Mouse (Mus musculus) large intestine, adult 2 months (tissue): ENCODE data around the gene Tma7. TPM values are rescaled to one million over a fixed set of nuclear protein-coding genes. Genes with fewer than 3 reads are reported as not detected.

Experiments
- DNase-seq: peaks from one replicate; pipeline ENCODE4 v3.0.0-alpha.2; 2012; ENCODE audit warnings: low read depth, low spot score
- WGBS: fragments of 180-500 bp; shearing (Covaris S2); methylation state at CpG from one replicate; pipeline ENCODE4 v1.1.7; 2018; 5-methylcytosine and 5-hydroxymethylcytosine counted together
- polyA plus RNA-seq: library from polyadenylated mRNA; depleted of rRNA; stranded (reverse); fragments of >200 nt; gene quantifications from 2 replicates; pipeline ENCODE4 v1.2.3, GENCODE M21; 2012

Tma7 gene
- polyA plus RNA-seq, 1 experiment: 48.8 TPM

GRCm38 (mm10) chr9:109081749-109082123 is 651 bp downstream of the Tma7 start:
- under 1% methylated on average over 11 of the region's 11 CpGs for WGBS
- no peak for DNase-seq

DNA sequence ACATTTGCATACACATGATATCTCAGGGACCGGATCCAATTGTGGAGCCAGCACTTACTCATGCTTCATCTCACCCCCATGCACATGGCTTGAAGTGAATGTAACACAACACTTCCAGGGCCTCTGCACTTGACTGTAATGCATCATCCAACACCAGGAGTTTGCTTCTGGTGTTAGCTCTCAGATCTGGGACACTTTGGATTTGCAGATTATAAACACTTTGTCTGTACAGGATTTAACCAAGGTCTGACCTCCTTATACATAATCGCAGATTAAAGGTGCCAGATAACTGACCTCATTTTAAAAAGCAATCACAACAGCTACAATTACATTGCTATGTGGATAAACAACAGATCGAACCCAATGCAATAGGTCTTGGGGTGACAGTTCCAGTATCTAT is 1.9 kb downstream of the Tma7 start:
- WGBS: 86% methylated on average over 3 of the region's 3 CpGs
- no peak for DNase-seq

GRCm38 (mm10) chr9:109073661-109074573 is 8.5 kb downstream of the Tma7 start, which contains the start of gene Atrip:
Atrip (minus strand) TSS chr9:109074124.
- no peak for DNase-seq
- WGBS: under 1% methylated on average over 57 of the region's 57 CpGs

DNA sequence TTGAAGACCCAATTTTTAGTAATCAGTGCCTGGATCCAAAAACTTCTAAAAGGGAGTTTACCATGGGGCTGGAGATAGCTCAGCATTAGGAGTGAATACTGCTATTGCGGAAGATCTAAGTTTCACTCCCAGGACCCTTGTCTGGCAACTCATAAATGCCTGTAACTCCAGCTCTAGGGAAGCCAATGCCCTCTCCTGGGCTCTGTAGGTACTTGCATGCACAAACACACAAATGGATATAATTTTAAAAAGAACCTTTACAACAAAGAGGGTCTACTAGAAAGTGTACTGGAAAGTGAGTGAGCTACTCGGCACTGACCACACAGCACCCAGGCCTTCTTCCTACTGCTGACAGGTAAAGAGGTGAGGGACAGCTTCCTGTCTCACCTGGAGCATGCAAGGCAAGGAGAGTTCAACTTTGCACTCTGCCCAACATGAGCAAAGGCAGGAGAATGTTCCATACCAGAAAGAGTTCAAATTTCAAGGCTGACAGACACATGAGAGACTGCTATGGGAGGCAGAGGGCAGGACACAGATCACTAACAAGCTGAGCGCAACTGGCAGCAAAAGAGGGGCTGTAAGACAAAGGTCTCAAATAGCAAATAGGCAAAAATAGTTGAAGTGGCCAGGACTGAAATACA is 14.2 kb downstream of the Tma7 start:
- WGBS: 92% methylated on average over 3 of the region's 3 CpGs
- DNase-seq: no peak

DNA sequence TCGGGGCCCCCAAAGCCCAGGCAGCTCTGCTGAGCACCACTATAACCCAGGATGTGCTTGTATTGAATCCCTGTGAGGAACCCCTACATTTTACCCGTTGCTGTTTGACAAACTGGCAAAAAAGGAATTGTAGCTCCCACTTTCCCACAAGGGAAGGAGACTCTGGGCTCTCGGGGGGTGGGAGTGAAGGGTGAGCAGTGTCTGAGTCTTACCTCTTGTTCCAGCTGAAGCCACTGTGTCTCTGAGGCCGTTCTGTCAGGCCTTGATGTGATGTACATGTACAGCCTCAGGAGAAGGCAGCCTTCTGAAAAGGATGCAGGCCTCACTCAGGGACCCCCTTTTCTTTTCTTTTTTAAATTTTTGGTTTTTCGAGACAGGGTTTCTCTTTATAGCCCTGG is 21.5 kb downstream of the Tma7 start:
- DNase-seq: no peak
- 90% methylated on average over 5 of the region's 5 CpGs for WGBS

DNA sequence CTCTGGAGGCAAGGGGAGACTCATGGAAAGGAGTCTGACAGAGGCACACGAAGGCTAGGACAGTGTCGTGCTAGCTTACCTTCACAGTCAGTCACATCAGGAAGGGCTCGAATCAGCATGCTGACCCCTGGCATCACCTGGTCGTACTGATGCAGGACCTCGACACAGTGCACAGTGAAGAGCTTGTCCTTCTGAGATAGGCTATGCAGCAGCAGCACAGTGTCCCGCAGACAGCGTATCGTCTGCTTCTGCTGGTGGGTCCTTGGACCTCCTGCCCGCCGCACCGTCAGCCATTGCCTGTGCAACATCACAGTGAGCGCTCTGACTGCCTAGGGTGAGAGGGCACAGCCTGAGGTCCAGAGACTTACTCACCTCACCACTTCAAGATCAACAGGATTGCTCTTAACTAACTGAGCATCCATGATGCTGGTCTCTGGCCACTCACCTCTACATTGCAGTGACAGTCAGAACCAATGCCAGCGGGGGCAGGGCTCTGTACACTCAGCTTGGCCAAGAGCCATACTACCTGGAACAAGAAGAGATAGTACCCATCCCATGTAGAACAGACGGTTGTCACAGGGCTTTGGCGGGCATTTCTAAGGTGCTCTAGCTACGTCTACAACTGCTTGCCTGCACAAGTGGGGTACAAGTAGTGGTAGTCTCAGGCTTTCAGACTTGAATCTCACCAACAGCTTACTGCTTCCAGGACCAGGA is 22.0 kb downstream of the Tma7 start:
- DNase-seq: no peak
- WGBS: 90% methylated on average over 16 of the region's 16 CpGs

DNA sequence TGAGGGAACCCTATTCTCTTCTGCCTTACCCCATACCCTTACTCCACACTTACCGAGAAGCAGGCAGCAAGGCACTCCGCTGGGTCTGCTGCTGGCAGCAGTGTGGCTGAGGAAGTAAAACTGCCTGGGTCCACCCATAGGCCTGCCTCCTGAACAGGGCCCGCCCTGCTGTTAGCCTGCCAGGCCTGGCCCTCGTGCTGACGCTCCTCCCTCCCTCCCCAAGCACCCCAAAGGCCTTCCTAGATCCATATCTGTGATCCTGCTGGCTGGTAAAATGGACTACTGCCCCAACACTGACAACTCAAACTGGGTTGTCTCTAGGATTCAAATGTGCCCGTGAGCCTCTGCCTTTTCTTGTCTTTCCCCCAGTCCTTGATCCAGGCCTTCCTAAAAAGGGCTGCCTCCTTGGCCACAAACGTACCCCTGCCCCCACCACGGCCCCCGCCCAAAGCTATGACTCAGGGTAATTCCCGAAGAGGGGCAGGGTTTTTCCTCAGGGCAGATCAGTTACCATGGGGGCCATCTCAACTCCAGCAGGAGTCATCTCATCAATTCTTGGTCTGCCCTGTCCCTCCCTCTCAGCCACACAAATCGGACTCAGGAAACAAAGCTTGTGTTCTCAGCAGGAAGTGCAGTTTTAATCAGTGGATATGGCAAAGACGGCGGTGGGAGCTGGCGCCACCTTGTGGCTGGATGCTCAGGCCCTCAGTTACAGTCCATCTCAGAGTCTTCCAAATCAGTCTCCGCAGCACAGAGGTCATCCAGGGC is 23.1 kb downstream of the Tma7 start, which contains the start of gene Trex1:
TSS of gene Trex1 (minus strand) at position 599 of the 768 bp plus-strand sequence.
- under 1% methylated on average over 15 of the region's 15 CpGs for WGBS
- no peak for DNase-seq

GRCm38 (mm10) chr9:109058006-109058765 is 24.2 kb downstream of the Tma7 start:
- 79% methylated on average over 19 of the region's 19 CpGs for WGBS
- no peak for DNase-seq

DNA sequence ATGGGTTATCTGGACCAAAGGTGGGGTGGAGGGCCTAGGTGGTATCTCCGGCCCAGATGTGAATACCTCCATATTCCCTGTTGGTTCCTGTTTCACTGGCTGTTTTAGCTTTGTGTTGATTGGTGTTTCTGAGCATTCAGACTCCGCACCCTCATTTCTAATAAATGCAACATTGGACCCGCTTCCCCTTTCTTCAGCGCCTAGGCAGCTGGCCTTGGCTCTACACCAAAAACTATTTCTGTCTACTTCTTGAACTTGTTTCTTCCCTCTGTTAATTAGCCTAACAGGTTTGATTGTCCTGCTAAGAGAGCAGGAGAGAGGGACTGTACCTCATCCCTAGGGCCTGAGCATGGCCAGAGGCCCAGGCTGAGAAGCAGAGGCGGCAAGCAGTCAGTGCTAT is 24.8 kb downstream of the Tma7 start:
- DNase-seq: no peak
- 88% methylated on average over 5 of the region's 5 CpGs for WGBS

DNA sequence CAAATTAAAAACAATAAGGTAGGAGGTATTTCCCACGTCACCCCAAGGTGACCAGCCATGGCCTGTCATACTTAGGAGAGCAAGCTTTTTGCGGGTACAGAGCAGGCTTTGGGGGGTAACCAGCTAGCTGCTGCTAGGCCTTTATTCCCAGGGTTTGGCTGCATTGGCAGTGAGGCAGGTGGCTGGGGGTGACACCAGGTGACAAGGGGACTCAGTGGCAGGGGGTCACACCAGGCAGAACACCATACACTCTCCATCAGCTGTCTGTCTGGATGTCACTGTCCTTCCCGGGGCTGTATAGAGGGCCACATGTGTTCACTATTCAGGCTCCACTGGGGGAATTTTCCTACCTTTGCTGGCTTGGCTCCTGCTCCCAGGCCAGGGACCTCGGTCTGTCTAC is 25.5 kb downstream of the Tma7 start:
- 83% methylated on average over 4 of the region's 4 CpGs for WGBS
- DNase-seq: no peak

DNA sequence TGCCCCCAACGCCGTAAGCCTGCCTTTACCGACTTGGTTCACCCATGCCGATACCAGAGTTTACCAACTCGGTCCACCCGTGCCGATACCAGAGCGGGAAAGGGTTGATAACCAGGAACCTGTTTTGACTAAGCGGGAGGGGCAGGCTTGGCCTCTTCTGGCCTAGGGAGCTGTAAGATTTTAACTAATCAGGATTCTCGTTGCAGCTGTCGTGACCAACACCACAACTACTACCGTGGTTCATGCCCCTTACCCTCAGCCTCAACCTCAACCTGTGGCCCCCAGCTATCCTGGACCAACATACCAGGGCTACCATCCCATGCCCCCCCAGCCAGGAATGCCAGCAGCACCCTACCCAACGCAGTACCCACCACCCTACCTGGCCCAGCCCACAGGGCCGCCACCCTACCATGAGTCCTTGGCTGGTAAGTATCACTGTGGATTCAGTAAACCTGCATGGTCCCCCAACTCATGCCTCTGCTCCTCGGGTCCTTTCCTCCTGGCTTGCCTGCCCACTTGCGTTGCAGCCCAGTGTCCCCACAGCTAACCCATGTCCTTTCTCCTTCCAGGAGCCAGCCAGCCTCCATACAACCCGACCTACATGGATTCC is 26.2 kb downstream of the Tma7 start:
- DNase-seq: no peak
- WGBS: 90% methylated on average over 17 of the region's 17 CpGs

- DNase-seq: no peak
- WGBS: 89% methylated on average over 12 of the region's 12 CpGs
Measured at GRCm38 (mm10) chr9:109055271-109056030, 26.9 kb downstream of the Tma7 start.

DNA sequence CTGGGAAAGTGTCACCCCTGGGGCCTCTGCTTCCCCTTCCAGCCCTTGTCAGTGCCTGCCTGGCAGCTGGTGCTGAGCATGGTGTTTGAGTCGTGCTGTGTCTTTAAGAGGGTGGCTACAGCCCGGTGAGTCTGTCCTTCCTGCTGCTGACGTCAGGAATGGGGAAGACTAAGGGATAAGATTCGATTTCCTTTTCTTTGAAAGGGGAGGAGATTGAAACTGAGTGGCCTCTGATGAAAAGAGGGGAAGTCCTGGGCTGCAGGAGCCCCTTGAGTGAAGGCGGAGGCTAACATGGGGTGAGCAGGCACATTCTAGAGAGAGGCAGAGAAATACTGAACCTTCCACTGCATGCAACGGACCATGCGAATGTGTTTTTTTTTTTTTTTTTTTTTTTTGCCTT is 27.7 kb downstream of the Tma7 start:
- DNase-seq: no peak
- under 1% methylated on average over 7 of the region's 7 CpGs for WGBS

DNA sequence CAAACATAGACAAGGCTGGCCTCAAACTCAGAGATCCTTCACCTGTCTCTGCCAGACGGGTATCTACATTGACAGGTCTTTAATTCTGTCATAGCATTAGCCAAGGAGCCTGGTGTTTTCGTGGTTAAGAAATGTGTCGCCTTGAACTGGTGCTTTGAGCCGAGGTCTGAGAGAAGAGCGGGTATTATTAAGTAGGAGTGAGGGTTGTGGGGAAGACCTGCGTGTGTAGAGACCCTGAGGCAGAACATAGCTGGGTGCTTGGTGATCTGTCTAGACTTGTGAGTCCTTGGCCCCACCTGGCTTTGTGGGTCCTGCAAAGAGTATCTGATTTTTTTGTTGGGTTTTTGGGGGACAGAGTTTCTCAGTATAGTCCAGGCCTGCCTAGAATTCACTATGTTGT is 28.5 kb downstream of the Tma7 start:
- 72% methylated on average over 6 of the region's 6 CpGs for WGBS
- no peak for DNase-seq

- no peak for DNase-seq
- WGBS: 87% methylated on average over 3 of the region's 3 CpGs
Measured at GRCm38 (mm10) chr9:109053366-109053765, 29.0 kb downstream of the Tma7 start.

- 85% methylated on average over 9 of the region's 9 CpGs for WGBS
- no peak for DNase-seq
Measured at GRCm38 (mm10) chr9:109052490-109053260, 29.7 kb downstream of the Tma7 start.
